Mouse (Mus musculus) left cerebral cortex, adult 11 months (tissue): ENCODE data around the gene Ubash3b.

ENCODE experiments used
- DNase-seq: peaks from one replicate; pipeline ENCODE4 v3.0.0; 2022; ENCODE audit warnings: low spot score

Gene Ubash3b

DNA sequence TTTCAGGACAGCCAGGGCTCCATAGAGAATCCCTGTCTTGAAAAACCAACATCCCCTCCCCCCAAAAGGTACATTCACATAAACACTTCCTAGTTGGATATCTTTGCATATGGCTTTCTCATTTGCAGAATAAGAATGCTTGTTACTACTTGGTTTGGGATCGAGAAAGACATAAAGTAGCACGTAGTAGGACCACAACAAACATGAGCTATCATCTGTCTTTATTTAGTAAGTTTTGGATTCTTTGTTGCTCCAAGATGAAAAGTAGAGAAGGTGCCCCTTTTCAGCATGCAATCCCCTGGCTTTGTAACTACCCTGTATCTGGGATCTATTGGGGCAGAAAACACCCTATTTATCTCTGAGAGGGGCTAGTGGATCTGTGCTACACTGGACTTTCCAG lies 25.2 kb downstream of the Ubash3b start:
- DNase-seq: no peak

DNA sequence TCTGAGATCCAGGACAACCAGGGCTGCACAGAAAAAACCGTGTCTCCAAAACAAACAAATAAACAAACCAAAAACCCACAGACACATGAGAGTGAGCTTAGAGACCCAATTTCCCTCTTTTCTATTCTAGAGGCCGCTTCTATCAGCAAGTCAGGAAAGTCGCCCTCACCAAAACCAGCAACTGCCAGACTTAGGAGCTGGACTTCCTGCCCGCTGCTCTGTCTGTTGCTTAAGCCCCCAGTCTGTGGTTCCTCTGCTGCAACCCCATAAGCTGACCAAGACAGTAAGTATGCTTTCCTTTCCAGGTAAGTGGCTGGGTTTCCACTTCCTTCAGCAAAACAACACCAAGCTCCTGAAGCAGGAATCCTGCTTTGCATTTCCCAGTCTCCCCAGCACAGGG lies 26.6 kb downstream of the Ubash3b start:
- no peak for DNase-seq

DNA sequence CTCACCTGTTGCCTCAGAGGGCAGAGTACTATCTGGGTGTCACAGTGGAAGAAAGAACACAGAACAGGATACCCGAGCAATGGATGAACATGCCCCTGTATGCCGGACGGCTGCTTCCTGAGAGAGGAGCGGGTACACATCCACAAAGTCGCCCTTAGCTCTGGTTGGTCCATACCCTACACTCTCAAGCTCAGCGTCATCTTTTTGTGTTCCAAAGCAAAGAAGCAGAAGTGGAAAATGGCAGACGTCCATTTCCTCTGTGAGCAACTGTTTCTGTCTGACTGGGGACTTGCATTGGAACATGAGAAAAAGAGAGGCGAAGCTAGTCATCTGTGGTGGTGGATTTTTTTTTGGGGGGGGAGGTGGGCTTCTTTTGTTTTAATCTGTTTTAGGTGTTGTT lies 30.9 kb downstream of the Ubash3b start:
- DNase-seq: no peak

DNA sequence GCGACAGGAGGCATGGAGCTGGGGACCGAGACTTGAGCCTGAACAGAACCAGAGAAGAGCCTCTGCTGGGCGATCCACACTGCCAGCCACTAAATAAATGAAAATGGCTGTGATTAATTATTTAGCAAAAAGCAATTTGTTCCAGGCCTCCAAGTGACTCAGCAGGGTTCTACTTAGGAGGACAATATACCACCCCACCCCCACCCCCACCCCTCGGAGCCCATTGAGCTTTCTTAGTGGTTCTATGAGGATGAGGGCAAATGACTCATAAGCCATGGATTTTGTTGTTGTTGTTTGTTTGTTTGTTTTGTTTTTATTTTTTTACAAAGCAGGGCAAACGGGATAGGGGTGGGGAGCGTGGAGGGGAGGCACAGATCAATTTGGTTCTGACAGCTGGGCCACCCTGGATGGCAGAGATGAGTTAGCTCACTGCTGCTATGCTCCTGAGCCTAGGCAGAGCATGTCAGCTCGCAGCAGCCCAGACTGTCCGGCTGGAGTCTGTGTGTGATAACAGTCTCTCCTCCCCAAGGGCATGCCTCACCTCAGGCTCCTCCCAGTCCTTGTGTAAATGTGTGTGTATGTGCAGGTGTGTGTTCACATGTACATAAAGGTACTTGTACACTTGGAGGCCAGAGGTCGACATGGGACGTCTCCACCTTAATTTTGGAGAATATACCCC lies 31.6 kb downstream of the Ubash3b start:
- DNase-seq: no peak

DNA sequence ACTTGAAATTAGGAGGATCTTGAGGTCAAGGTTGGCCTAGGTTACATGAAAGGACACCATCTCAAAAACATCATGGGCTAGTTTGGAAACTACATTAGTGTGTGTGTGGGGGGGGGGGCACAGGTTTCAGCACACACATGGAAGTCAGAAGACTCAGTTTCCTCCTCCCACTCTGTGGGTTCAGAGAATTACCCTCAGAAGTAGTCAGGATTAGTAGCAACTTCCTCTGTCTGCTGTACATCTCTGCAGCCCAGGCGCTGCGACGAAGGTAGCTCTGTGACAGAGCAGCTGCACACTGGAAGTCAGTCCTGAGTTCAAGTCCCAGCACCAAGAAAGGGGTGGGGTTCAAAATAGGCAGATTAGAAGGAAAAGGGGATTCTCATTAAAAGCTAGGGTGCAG lies 32.2 kb downstream of the Ubash3b start:
- DNase-seq: no peak

DNA sequence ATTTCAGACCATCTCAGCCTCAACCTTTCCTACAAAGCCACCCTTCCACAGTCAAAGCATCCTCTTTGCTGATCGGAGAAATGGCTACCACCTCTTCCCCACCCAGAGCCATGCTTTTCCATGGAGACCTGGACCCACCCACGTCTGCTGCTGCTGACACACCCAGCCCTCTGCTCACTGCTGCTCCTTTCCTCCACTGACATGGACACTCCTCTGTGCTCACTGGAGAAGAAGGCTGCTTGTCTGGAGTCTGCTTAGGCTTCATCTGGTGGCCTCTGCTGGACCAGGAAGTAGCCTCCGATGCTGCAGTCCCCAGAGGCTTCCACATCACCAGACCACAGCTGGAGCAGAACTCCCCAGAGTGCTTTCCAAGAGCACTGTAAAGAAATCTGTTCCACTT lies 34.8 kb downstream of the Ubash3b start:
- no peak for DNase-seq

DNA sequence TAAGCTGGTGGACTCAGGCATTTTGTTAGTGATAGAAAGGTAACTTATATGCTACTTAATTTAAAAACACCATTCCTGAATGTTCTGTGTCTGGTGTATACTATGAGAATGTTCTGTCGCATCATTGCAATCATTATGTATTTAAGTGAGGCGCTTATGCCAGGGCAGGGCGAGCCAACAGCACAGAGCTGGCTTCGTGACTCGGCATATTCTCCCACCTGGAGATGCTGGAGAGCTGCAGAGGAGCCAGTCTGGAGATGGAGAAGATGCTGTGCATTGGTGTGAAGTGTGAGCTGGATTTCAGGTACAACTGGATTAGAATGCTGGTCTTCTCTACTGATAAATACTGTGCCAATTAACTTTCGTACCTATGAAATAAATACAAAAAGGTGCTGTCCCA lies 37.2 kb downstream of the Ubash3b start:
- no peak for DNase-seq

DNA sequence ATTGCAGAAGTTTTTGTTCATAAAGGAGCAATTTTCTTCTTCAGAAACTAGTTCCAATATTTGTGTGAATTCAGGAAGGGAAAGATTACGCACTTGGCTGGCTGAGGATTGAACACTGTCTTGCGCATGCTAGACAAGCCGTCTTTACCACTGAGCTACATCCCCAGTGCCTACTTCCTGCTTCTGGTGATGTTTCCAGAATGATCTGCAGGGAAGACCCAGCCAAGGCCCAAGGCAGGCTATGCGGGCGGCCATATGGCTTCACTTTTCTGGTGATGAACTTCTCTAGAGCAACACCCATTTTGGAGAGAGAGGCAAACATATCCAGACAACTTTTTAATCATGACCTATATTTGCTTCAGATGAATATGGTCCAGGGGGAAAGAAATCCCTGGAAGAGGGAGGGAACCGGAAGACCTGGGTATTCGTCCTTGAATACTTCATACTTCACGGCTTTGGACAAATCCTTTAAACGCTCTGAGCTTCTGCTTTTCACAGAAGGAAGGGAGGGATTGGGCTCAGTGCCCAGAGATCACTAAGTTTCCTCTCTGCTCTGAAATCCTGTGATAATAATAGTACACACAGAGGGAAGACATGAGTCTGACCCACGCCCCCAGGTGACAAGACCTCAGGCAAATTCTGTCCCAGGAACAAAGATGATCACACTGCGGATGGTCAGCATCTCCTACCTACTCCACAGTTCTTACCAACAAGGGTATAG lies 38.9 kb downstream of the Ubash3b start:
- no peak for DNase-seq

DNA sequence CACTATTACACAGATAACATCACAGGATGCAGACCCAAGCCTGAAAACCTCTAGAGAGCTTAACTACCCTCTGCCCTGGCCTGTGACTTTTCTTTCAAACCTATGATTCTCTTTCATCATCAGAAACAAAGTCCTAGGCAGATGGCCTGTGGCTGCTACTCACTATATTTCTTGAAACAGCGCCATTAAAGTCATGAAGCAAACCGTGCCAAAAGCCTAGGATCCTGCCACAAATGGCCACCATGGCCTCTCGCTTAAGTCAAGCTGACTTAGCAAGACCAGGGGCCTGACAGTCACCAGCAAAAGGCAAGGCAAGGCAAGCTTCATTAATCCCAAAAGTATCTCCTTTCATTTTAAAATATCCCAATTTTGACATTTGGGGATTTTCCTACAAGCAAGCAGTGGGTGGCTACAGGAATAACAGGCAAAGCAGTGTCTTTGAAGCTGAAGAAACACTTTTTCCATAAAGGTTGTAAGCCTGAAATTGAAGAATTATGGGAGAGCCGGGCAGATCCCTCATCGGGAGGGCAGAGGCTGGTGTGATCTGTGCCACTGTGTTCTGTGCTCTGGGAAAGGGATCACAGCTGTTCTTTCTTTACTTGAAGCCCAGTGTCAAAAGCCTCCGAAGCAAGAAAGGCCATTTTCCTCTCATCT lies 39.7 kb downstream of the Ubash3b start:
- no peak for DNase-seq

DNA sequence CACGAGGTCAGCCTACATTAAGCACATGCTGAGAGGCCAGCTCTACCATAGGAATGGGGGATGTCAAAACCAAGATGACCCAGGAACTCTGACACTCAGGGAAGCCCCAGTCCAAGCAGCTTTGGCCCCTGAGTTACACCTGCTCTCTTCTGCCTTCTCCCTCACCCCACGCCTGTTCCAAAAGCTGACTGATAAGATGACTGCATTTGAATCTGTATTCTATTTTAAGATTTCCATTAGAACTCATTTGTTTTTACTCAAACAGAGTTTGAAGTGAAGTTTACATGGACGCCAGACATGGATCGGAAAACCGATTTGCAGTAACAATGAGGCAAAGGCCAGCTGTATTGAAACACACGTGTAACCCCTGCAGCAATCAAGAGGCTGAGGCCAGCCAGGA lies 41.5 kb downstream of the Ubash3b start:
- no peak for DNase-seq

DNA sequence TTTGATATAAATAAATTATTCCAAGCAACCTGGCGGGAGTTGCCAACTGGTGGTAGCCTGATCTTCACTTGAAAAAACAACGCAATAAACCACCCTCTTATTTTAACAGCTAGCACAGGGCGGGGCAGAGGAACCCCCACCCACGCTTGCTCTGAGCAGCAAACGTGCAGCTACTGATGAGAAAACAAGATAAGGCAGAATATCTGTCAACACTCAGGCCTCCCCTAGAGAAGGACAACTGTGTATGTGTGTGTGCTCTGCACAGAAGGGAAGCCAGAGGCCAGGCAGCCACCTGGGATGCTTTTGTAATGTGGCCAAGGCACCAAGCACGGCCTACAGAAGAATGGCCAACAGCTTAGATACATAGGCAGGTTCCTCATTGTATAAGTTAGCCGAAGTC lies 43.4 kb downstream of the Ubash3b start:
- no peak for DNase-seq

DNA sequence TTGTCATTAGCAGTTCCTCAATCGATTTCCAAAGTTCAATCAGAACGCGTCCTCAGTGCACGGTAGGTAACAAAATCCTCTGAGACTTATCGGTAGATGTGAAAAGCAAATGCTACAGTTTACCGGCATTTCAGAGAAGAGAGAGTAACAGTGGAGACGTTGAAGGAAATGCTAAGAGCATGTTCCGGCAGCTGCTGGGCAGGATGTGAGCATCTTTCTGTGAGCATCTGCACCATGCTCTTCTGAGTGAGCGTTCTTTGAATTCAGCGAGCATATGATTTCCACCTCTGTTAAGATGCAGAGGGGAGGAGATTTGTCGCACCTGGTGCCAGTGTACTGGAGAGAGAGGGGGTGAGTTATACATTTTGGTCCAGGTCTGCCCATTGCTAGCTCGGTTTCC lies 45.4 kb downstream of the Ubash3b start:
- DNase-seq: no peak

DNA sequence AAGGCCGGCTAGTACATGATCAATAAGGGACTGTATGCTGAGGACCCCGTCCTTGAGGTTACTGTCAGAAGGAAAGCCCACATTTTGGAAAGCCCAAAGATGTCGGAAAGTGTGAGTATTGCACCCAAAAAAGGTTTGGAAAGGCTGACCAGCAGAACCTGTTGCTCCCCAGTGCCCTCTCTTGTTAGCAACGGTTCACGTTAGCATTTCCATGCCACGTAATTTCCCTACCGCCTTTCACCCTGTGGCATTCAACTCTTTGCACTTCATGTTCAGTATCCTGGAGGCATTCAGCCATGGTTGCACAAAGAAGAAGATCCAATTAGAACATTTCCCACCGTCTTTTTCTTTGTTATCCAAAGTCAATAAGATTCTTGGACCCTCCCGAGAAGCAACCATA lies 47.1 kb downstream of the Ubash3b start:
- no peak for DNase-seq

DNA sequence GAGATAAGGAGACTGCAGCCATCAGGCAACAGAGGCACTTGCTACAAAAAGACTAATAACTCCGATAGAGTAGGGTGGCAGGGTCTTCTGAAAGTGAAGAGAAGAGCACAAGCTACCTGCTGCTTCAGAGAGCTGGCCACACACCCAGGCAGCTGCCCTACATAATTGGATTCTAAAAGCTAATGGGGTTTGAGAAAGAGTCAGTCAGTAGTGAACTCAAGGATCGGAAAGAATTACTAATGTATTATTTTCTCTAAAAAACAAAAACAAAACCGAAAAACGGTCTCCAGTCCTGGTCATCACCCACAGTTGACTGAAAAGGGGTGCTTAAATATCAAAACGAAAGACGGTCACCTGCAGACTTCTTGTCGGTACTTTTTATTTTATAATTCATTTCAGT lies 51.7 kb downstream of the Ubash3b start:
- DNase-seq: no peak

DNA sequence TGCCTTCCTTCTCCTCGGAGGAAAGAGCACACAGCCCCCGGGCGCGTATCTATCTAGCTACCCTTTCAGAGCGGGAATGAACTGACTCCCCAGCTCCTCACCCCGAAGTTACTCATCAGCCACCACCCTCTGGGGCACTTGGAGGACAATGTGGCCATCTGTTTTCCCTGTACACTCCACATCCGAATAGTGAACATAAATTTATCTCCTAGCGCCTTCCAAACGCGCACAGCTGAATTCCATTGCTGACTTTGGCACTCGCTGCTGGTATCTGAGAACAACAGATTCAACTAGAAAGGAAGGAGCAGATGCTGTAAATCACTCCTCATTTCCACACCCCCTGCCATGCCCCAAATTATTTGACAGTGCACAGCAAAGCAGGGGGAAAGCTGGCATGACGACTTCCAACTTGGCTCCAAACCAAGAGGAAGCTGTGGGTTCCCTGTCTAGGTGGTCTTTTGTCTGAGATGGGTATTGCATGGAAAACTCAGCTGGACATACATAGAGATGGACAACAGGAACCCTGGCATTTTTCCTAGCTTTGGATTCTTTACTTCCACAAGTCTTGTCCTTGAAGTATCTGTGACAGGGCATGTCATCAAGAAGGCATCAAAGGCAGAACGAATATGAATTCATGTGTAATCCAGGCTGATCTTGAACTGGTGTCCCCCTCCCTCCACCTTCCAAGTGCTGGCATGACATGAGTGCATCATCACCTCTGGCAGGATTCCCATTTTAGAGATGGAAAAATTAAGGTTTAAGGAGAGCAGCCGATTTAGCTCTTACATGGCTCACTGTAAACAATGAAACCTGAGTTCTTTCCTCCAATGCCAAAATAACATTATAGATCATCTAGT lies 52.9 kb downstream of the Ubash3b start:
- DNase-seq: peak; percentile 51

DNA sequence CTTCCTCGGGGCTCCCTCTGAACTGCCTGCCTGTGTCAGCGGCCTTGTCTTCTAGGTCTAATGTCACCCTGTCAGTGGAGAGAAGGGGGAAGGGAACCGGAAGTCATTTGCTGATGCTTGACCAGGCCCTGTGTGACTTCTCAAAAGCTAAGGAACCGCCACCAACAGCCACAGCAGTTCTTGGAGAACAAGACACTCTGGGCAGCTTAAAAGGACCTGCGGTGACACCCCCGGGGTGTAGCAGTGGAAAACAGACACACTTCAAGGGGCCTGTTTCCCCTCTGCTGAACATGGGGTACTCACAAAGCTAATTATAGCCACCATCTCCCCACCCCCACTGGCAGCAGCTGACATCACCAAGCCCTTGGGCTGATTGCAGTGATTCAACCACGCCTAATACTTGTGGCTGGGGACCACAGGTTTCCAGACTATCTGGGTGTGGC lies 56.3 kb downstream of the Ubash3b start:
- no peak for DNase-seq

DNA sequence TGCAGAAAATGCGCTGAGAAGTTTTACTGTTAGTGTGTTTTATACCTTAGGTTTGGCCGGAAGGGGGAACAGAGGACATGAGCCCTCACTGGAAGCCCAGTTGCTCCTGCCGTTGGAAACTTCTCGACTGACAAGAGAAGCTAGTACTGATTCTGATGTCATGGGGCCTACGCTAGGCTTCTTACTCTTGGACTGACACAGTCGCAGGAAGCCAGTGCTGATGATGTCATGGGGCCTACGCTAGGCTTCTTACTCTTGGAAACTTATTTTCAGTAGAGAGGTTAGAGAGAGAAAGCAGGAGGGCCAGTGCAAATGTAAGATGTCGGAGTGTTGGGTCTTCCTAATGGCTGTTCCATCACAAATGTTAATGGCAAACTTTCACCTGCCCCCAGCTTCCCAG lies 57.8 kb downstream of the Ubash3b start:
- DNase-seq: no peak

DNA sequence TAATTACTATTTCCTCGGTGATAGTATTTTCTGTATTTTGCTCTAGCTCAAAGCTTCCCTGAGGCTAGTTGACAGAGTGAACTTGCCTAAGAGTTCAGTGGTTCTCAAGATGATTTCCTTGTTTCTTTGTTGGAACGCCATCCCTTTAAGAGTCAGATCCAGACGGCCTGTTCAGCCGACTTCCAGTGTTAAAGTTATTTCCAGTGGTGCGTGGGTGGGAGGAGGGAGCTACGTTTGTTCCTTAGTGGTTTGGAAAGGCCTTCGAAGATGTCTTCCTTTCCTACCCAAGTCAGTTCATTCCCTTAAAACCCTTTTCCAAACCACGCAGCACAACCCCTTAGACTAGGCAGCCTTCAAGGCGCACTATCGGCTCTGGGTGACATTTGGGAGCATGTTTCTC lies 58.9 kb downstream of the Ubash3b start:
- no peak for DNase-seq

DNA sequence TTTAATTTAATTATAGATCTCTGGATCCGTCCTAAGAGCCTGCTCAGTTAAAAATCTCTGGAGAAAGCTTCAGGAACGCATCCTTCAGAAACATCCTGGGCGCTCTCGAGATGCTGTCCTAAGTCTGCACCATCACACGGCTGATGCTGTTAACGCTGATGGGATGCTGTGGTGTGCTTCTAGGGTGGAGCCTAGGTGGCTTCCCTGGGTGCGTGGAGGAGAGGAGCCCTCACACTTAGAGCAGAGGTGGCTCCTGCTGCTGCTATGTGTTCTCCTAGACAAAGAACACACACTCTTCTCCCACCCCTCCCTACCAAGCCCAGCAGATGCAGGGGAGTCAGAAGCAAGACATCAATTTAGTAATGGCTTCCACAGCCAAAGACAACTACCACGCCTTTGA lies 61.6 kb downstream of the Ubash3b start:
- DNase-seq: no peak

DNA sequence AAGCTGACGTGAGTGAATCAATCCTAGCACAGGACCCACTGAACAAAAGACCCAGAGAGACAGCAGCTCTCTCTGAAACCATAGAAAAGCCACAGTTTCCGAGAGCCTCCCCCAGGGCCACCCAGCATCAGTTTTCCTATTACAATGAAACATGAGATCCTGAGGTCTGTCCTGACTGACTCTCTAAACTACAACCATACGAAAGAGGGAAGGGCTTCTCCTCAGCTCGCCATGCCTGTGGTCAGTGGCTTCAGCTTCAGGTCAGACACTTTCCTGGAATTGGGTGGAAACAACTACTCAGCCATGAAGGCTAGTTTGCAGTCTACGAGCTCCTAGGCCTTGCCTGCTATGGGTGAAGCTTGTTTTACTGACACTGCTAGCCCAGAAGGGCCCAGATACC lies 62.4 kb downstream of the Ubash3b start:
- no peak for DNase-seq

DNA sequence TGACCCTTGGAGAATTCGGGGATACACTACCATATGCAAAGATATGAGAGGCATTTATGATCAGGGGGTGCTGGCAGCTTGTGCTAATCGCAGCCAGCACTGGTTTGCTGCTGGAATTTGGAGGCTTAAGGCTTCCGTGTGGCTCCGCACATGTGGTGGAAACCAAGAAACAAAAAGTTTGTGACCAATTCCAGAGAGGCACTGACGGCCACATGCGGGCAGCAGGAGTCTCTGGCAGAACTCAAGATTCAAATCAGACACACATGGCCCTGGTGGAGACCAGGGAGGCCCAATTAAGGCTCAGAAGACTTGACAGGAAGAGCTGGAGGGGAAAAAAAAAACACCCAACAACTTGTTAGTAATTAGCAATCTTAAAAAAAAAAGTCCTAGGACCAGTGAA lies 63.4 kb downstream of the Ubash3b start:
- DNase-seq: no peak

DNA sequence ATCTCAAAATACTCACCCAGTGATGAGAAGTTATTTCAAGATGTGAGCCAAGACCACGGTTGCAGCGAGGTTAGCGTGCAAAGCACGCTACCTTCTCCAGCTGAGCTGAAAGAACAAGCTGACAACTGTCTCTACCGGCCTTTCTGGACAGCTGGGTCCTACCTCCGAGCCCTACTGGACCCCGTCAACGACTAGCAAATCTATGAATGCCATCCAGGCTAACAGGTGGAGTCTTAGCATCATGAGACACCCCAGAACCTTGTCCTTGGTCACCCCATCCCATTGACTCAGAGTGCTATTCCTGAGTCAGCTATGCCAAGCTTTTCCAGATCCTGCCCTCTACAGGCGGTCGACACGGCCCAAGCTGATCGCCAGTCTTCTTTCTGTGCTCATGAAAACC lies 69.5 kb downstream of the Ubash3b start:
- no peak for DNase-seq

DNA sequence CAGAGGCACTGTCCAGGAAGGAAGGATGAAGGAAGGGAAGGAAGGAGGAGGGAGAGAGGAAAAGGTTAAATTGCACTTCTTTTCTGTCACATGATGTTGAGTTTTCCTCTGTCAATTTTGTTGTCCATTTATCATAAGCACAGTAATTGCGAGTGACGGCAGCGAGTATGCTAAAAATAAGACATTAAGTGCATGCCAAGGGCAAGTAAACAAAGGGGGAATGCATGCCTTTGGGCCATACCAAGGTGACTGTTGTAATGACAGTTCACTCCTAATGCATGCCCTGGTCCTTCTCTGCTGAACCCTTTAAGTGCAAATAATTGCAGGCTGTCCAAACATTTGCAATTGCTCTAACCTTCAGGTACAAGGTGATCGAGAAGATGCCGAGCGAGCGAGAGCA lies 70.3 kb downstream of the Ubash3b start:
- DNase-seq: no peak
